Mouse (Mus musculus) midbrain, embryonic 10.5 days (tissue): Measurements from ENCODE around the gene Xpr1. TPM values are rescaled to one million over a fixed set of nuclear protein-coding genes. Genes with fewer than 3 reads are reported as not detected.

Source experiments
- DNase-seq: peaks from one replicate; pipeline ENCODE4 v3.0.0-alpha.2; 2017; ENCODE audit warnings: low spot score
- H3K27ac ChIP-seq: fragments of 300-500 bp; sonication (generic); replicated peaks from 2 replicates; pipeline ENCODE4 v1.5.1; 2016; ENCODE audit warnings: mild to moderate bottlenecking
- H3K27me3 ChIP-seq: fragments of 300-500 bp; sonication (generic); 2 replicates; pipeline ENCODE4 v1.6.1; 2016; ENCODE audit warnings: low read depth, mild to moderate bottlenecking; ENCODE audit not compliant: poor library complexity, severe bottlenecking
- H3K36me3 ChIP-seq: fragments of 300-500 bp; sonication (generic); 2 replicates; pipeline ENCODE4 v1.6.1; 2016; ENCODE audit warnings: mild to moderate bottlenecking, moderate library complexity
- H3K4me1 ChIP-seq: fragments of 300-500 bp; sonication (generic); 2 replicates; pipeline ENCODE4 v1.6.1; 2016
- H3K4me3 ChIP-seq: fragments of 300-500 bp; sonication (generic); 2 replicates; pipeline ENCODE4 v1.5.1; 2016; ENCODE audit warnings: mild to moderate bottlenecking, moderate library complexity
- H3K9me3 ChIP-seq: fragments of 300-500 bp; sonication (generic); replicated peaks from 2 replicates; pipeline ENCODE4 v1.6.1; 2016; ENCODE audit warnings: mild to moderate bottlenecking
- WGBS: fragments of 180-500 bp; shearing (Covaris S2); methylation state at CpG from one replicate; pipeline ENCODE4 v1.1.7; 2016; 5-methylcytosine and 5-hydroxymethylcytosine counted together
- polyA plus RNA-seq: library from polyadenylated mRNA; unstranded; fragments of >200 nt; fragmentation: Nextera tagmentation; extraction: Ambion mirVana; gene quantifications from 2 replicates; pipeline ENCODE4 v1.2.1, GENCODE M21; 2016

Xpr1 gene
- polyA plus RNA-seq, 1 experiment from 2014 or later: 11.1 TPM

- Histone ChIP-seq H3K27me3 (peaks cover 58% of the 10 kb centered on the region), H3K9me3 (no peaks in the 10 kb centered on the region), H3K4me1 (peaks cover 67% of the 10 kb centered on the region), H3K27ac (no peak overlapping the region), H3K4me3 (no peak overlapping the region), H3K36me3 (peaks cover 21% of the 10 kb centered on the region)
- no peak for DNase-seq
- 80% methylated on average over 12 of the region's 12 CpGs for WGBS
Measured at GRCm38 (mm10) chr1:155241701-155242487, 175.3 kb downstream of the Xpr1 start.

- peaks cover 41% of the 10 kb centered on the region for H3K27me3 ChIP-seq
- H3K4me3 ChIP-seq: no peak overlapping the region
- no peak overlapping the region for H3K27ac ChIP-seq
- no peaks in the 10 kb centered on the region for H3K9me3 ChIP-seq
- peaks cover 21% of the 10 kb centered on the region for H3K36me3 ChIP-seq
- 88% methylated on average over 6 of the region's 6 CpGs for WGBS
- no peak for DNase-seq
- H3K4me1 ChIP-seq: peaks cover 78% of the 10 kb centered on the region
Measured at GRCm38 (mm10) chr1:155239962-155240717, 177.1 kb downstream of the Xpr1 start.

- Histone ChIP-seq H3K36me3 (peaks cover 21% of the 10 kb centered on the region), H3K4me1 (peaks cover 78% of the 10 kb centered on the region), H3K4me3 (no peak overlapping the region), H3K9me3 (no peaks in the 10 kb centered on the region), H3K27ac (peak overlapping the region; percentile 14; the same call in 1 of the 2 replicates), H3K27me3 (peaks cover 31% of the 10 kb centered on the region)
- 60% methylated on average over 4 of the region's 4 CpGs for WGBS
- no peak for DNase-seq
Measured at GRCm38 (mm10) chr1:155239169-155239568, 178.0 kb downstream of the Xpr1 start.

GRCm38 (mm10) chr1:155238126-155238525 lies 179.1 kb downstream of the Xpr1 start:
- H3K36me3 ChIP-seq: peaks cover 21% of the 10 kb centered on the region
- 91% methylated on average over 5 of the region's 5 CpGs for WGBS
- H3K4me1 ChIP-seq: peaks cover 79% of the 10 kb centered on the region
- peak overlapping the region; percentile 86; the same call in 1 of the 2 replicates for H3K27ac ChIP-seq
- peaks cover 22% of the 10 kb centered on the region for H3K27me3 ChIP-seq
- no peak for DNase-seq
- no peak overlapping the region for H3K4me3 ChIP-seq
- H3K9me3 ChIP-seq: no peaks in the 10 kb centered on the region

- WGBS: 71% methylated on average over 11 of the region's 11 CpGs
- peaks cover 21% of the 10 kb centered on the region for H3K36me3 ChIP-seq
- peaks cover 85% of the 10 kb centered on the region for H3K4me1 ChIP-seq
- H3K4me3 ChIP-seq: no peak overlapping the region
- DNase-seq: no peak
- peak overlapping the region; percentile 86 for H3K27ac ChIP-seq
- H3K27me3 ChIP-seq: peaks cover 16% of the 10 kb centered on the region; the same call in 1 of the 2 replicates
- H3K9me3 ChIP-seq: no peaks in the 10 kb centered on the region
Measured at GRCm38 (mm10) chr1:155237390-155237789, 179.8 kb downstream of the Xpr1 start.

GRCm38 (mm10) chr1:155236306-155237024 lies 180.8 kb downstream of the Xpr1 start:
- Histone ChIP-seq H3K27me3 (0 out of 2 replicates have a peak, but pooled peaks cover 7% of the 10 kb centered on the region), H3K4me3 (no peak overlapping the region), H3K36me3 (peaks cover 16% of the 10 kb centered on the region), H3K9me3 (no peaks in the 10 kb centered on the region), H3K27ac (peak overlapping the region; percentile 86), H3K4me1 (peaks cover 91% of the 10 kb centered on the region)
- WGBS: 53% methylated on average over 13 of the region's 13 CpGs
- no peak for DNase-seq

GRCm38 (mm10) chr1:155235641-155236040 lies 181.6 kb downstream of the Xpr1 start:
- H3K9me3 ChIP-seq: no peaks in the 10 kb centered on the region
- no peak for DNase-seq
- H3K4me3 ChIP-seq: no peak overlapping the region
- H3K27ac ChIP-seq: peak overlapping the region; percentile 86
- peaks cover 7% of the 10 kb centered on the region for H3K36me3 ChIP-seq
- 31% methylated on average over 2 of the region's 2 CpGs for WGBS
- peaks cover 92% of the 10 kb centered on the region for H3K4me1 ChIP-seq
- H3K27me3 ChIP-seq: 0 out of 2 replicates have a peak, but pooled peaks cover 7% of the 10 kb centered on the region

- Histone ChIP-seq H3K9me3 (no peaks in the 10 kb centered on the region), H3K4me1 (peaks cover 97% of the 10 kb centered on the region), H3K36me3 (no peaks in the 10 kb centered on the region), H3K27me3 (0 out of 2 replicates have a peak, but pooled peaks cover 7% of the 10 kb centered on the region), H3K27ac (peak overlapping the region; percentile 86), H3K4me3 (no peak overlapping the region)
- WGBS: 30% methylated on average over 14 of the region's 14 CpGs
- DNase-seq: peak; percentile 59
Measured at GRCm38 (mm10) chr1:155233931-155234607, 183.1 kb downstream of the Xpr1 start.

GRCm38 (mm10) chr1:155233378-155233777 lies 183.8 kb downstream of the Xpr1 start:
- peaks cover 97% of the 10 kb centered on the region for H3K4me1 ChIP-seq
- no peak for DNase-seq
- H3K9me3 ChIP-seq: no peaks in the 10 kb centered on the region
- H3K36me3 ChIP-seq: no peaks in the 10 kb centered on the region
- 0 out of 2 replicates have a peak, but pooled peaks cover 7% of the 10 kb centered on the region for H3K27me3 ChIP-seq
- 86% methylated on average over 9 of the region's 9 CpGs for WGBS
- H3K27ac ChIP-seq: peak overlapping the region; percentile 86
- H3K4me3 ChIP-seq: no peak overlapping the region

GRCm38 (mm10) chr1:155232786-155233185 lies 184.4 kb downstream of the Xpr1 start:
- peaks cover 99% of the 10 kb centered on the region for H3K4me1 ChIP-seq
- H3K27ac ChIP-seq: peak overlapping the region; percentile 86
- 70% methylated on average over 6 of the region's 6 CpGs for WGBS

GRCm38 (mm10) chr1:155232385-155232784 lies 184.8 kb downstream of the Xpr1 start:
- H3K9me3 ChIP-seq: no peaks in the 10 kb centered on the region
- no peak overlapping the region for H3K4me3 ChIP-seq
- WGBS: 44% methylated on average over 12 of the region's 12 CpGs
- 0 out of 2 replicates have a peak, but pooled peaks cover under 1% of the 10 kb centered on the region for H3K27me3 ChIP-seq
- peak overlapping the region; percentile 86 for H3K27ac ChIP-seq
- no peak for DNase-seq
- no peaks in the 10 kb centered on the region for H3K36me3 ChIP-seq
- peaks cover 99% of the 10 kb centered on the region for H3K4me1 ChIP-seq

More at GRCm38 (mm10) chr1:155232786-155233185, 184.4 kb downstream of the Xpr1 start:
- Histone ChIP-seq H3K36me3 (no peaks in the 10 kb centered on the region), H3K27me3 (0 out of 2 replicates have a peak, but pooled peaks cover 4% of the 10 kb centered on the region), H3K9me3 (no peaks in the 10 kb centered on the region), H3K4me3 (no peak overlapping the region)
- DNase-seq: no peak
